Mouse (Mus musculus): ENCODE results near the gene Cpeb3. TPM values are rescaled to one million over a fixed set of nuclear protein-coding genes. Genes with fewer than 3 reads are reported as not detected.

Cpeb3 gene
- polyA plus RNA-seq, 1 experiment: 3.7 TPM

- Histone ChIP-seq H3K27me3 (ENCODE audit: control insufficient read depth, insufficient read depth, low read length, poor library complexity, severe bottlenecking) (peaks cover 5% of the 10 kb centered on the region), H3K27ac (ENCODE audit: insufficient read depth, low read length) (no peak overlapping the region)
These were observed 34.2 kb downstream of the Cpeb3 start for GRCm38 (mm10) chr19:37174116-37174715.

GRCm38 (mm10) chr19:37173331-37174115 lies 34.9 kb downstream of the Cpeb3 start:
- H3K9me3 ChIP-seq (replicated peaks; ENCODE audit: control insufficient read depth, insufficient read depth, low read length, poor library complexity, severe bottlenecking): no peaks in the 10 kb centered on the region
- peak overlapping the region; percentile 72 for H3K9ac ChIP-seq (ENCODE audit: low read depth, poor library complexity, severe bottlenecking)
- TF ChIP-seq CTCF (IDR thresholded peaks at IDR 0.05; ENCODE audit: low read depth, low read length) (no peak), POLR2A (IDR thresholded peaks at IDR 0.05; ENCODE audit: insufficient read depth, low read length) (no peak), EP300 (IDR thresholded peaks at IDR 0.05; ENCODE audit: insufficient read depth, low read depth, low read length) (no peak)
- no peaks in the 10 kb centered on the region for H3K36me3 ChIP-seq (ENCODE audit: control insufficient read depth, insufficient read depth, low read length, poor library complexity, severe bottlenecking)
- no peaks in the 10 kb centered on the region for H3K4me1 ChIP-seq (ENCODE audit: control insufficient read depth, insufficient read depth, low read length)
- H3K27ac ChIP-seq (ENCODE audit: insufficient read depth, low read length): no peak overlapping the region
- peak overlapping the region; percentile 87 for H3K4me3 ChIP-seq (ENCODE audit: low read depth, low read length)
- peaks cover 5% of the 10 kb centered on the region for H3K27me3 ChIP-seq (ENCODE audit: control insufficient read depth, insufficient read depth, low read length, poor library complexity, severe bottlenecking)

More at GRCm38 (mm10) chr19:37174116-37174715, 34.2 kb downstream of the Cpeb3 start:
- no peak for TF ChIP-seq POLR2A (IDR thresholded peaks at IDR 0.05; ENCODE audit: insufficient read depth, low read length)
- TF ChIP-seq CTCF (IDR thresholded peaks at IDR 0.05; ENCODE audit: low read depth, low read length): no peak
- Histone ChIP-seq H3K9ac (ENCODE audit: low read depth, poor library complexity, severe bottlenecking) (peak overlapping the region; percentile 72), H3K36me3 (ENCODE audit: control insufficient read depth, insufficient read depth, low read length, poor library complexity, severe bottlenecking) (no peaks in the 10 kb centered on the region), H3K4me1 (ENCODE audit: control insufficient read depth, insufficient read depth, low read length) (no peaks in the 10 kb centered on the region), H3K4me3 (ENCODE audit: low read depth, low read length) (peak overlapping the region; percentile 87), H3K9me3 (replicated peaks; ENCODE audit: control insufficient read depth, insufficient read depth, low read length, poor library complexity, severe bottlenecking) (no peaks in the 10 kb centered on the region)

- no peaks in the 10 kb centered on the region for H3K4me1 ChIP-seq (ENCODE audit: control insufficient read depth, insufficient read depth, low read length)
- TF ChIP-seq EP300 (IDR thresholded peaks at IDR 0.05; ENCODE audit: insufficient read depth, low read depth, low read length) (no peak), CTCF (IDR thresholded peaks at IDR 0.05; ENCODE audit: low read depth, low read length) (no peak), POLR2A (IDR thresholded peaks at IDR 0.05; ENCODE audit: insufficient read depth, low read length) (no peak)
- H3K9me3 ChIP-seq (replicated peaks; ENCODE audit: control insufficient read depth, insufficient read depth, low read length, poor library complexity, severe bottlenecking): no peaks in the 10 kb centered on the region
- no peaks in the 10 kb centered on the region for H3K36me3 ChIP-seq (ENCODE audit: control insufficient read depth, insufficient read depth, low read length, poor library complexity, severe bottlenecking)
- H3K27me3 ChIP-seq (ENCODE audit: control insufficient read depth, insufficient read depth, low read length, poor library complexity, severe bottlenecking): peaks cover 5% of the 10 kb centered on the region
- H3K9ac ChIP-seq (ENCODE audit: low read depth, poor library complexity, severe bottlenecking): no peak overlapping the region
- H3K4me3 ChIP-seq (ENCODE audit: low read depth, low read length): no peak overlapping the region
- H3K27ac ChIP-seq (ENCODE audit: insufficient read depth, low read length): no peak overlapping the region
These were observed 35.8 kb downstream of the Cpeb3 start for GRCm38 (mm10) chr19:37172566-37173130.

DNA sequence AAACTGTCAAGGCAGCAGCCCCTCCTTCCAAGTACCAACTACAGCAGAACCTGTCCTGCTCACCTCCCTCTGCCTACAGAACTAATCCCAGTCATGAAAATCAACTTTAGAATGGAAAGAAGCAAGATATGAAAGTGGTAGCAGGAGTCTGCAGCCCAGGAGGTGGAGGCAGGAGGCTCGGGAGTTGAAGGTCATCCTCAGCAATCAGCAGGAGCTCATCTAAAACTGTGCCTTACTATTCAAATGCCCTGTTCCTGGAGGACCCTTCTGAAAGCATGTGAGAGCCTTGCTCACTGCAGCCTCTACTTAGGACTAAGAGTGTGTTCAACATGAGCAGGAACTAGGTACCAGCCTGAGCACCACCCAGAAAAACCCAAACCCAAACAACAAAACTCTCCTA lies 36.3 kb downstream of the Cpeb3 start:
- no peaks in the 10 kb centered on the region for H3K9me3 ChIP-seq (replicated peaks; ENCODE audit: control insufficient read depth, insufficient read depth, low read length, poor library complexity, severe bottlenecking)
- no peak overlapping the region for H3K9ac ChIP-seq (ENCODE audit: low read depth, poor library complexity, severe bottlenecking)
- peaks cover 5% of the 10 kb centered on the region for H3K27me3 ChIP-seq (ENCODE audit: control insufficient read depth, insufficient read depth, low read length, poor library complexity, severe bottlenecking)
- TF ChIP-seq POLR2A (IDR thresholded peaks at IDR 0.05; ENCODE audit: insufficient read depth, low read length) (no peak), CTCF (IDR thresholded peaks at IDR 0.05; ENCODE audit: low read depth, low read length) (no peak), EP300 (IDR thresholded peaks at IDR 0.05; ENCODE audit: insufficient read depth, low read depth, low read length) (no peak)
- no peaks in the 10 kb centered on the region for H3K4me1 ChIP-seq (ENCODE audit: control insufficient read depth, insufficient read depth, low read length)
- H3K4me3 ChIP-seq (ENCODE audit: low read depth, low read length): no peak overlapping the region
- no peak overlapping the region for H3K27ac ChIP-seq (ENCODE audit: insufficient read depth, low read length)
- no peaks in the 10 kb centered on the region for H3K36me3 ChIP-seq (ENCODE audit: control insufficient read depth, insufficient read depth, low read length, poor library complexity, severe bottlenecking)

DNA sequence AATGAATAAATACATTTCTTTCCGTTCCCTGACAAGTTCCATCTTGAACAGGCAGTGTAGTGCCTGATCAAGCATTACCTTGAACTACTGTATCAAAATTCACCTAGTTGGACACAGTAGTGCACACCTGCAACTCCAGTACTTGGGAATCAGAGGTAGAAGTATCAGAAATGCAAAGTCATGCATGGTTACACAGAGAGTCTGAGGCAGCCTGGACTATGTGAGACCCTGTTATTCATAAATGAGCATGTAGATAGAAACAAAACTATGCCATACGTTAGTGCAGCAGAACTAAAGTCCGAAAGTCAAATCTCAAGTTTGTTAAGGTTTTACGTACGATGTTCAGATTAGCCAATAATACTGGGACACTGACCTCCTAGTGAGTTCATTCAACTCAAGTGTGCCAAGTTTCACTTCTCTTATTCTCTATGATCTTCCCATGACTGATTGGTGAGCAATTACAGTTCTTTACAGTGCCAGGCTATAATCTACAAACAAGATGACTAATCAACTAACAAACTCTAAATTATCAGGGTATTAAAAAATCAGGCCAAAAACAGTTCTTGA lies 51.5 kb downstream of the Cpeb3 start:
- Histone ChIP-seq H3K4me3 (ENCODE audit: low read depth, low read length) (no peak overlapping the region), H3K27me3 (ENCODE audit: control insufficient read depth, insufficient read depth, low read length, poor library complexity, severe bottlenecking) (no peaks in the 10 kb centered on the region), H3K27ac (ENCODE audit: insufficient read depth, low read length) (no peak overlapping the region), H3K4me1 (ENCODE audit: control insufficient read depth, insufficient read depth, low read length) (no peaks in the 10 kb centered on the region), H3K9me3 (replicated peaks; ENCODE audit: control insufficient read depth, insufficient read depth, low read length, poor library complexity, severe bottlenecking) (no peaks in the 10 kb centered on the region), H3K36me3 (ENCODE audit: control insufficient read depth, insufficient read depth, low read length, poor library complexity, severe bottlenecking) (no peaks in the 10 kb centered on the region), H3K9ac (ENCODE audit: low read depth, poor library complexity, severe bottlenecking) (no peak overlapping the region)
- TF ChIP-seq POLR2A (IDR thresholded peaks at IDR 0.05; ENCODE audit: insufficient read depth, low read length) (no peak), CTCF (IDR thresholded peaks at IDR 0.05; ENCODE audit: low read depth, low read length) (no peak)

DNA sequence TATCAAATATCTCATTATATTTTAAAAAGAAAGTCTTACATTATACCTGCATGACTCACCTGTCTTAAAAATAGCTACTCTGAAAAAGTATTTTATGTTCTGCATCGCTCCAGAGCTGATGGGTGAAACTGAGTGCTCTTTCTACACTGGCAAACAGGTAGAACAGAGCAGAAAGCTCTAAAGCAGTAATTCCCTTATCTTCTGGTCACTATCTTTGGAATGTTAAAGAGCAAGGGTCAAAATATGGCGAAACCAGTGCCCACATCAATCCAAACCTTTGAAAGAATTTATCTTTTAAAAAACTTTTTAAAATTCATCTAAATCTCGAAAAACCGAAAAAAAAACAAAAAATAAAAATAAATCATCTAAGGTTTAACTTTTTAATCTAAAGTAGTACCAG lies 52.4 kb downstream of the Cpeb3 start:
- no peaks in the 10 kb centered on the region for H3K36me3 ChIP-seq (ENCODE audit: control insufficient read depth, insufficient read depth, low read length, poor library complexity, severe bottlenecking)
- H3K9me3 ChIP-seq (replicated peaks; ENCODE audit: control insufficient read depth, insufficient read depth, low read length, poor library complexity, severe bottlenecking): no peaks in the 10 kb centered on the region
- H3K4me1 ChIP-seq (ENCODE audit: control insufficient read depth, insufficient read depth, low read length): no peaks in the 10 kb centered on the region
- TF ChIP-seq EP300 (IDR thresholded peaks at IDR 0.05; ENCODE audit: insufficient read depth, low read depth, low read length): no peak
- no peak for TF ChIP-seq CTCF (IDR thresholded peaks at IDR 0.05; ENCODE audit: low read depth, low read length)
- no peak for TF ChIP-seq POLR2A (IDR thresholded peaks at IDR 0.05; ENCODE audit: insufficient read depth, low read length)
- no peak overlapping the region for H3K4me3 ChIP-seq (ENCODE audit: low read depth, low read length)
- no peak overlapping the region for H3K27ac ChIP-seq (ENCODE audit: insufficient read depth, low read length)
- H3K27me3 ChIP-seq (ENCODE audit: control insufficient read depth, insufficient read depth, low read length, poor library complexity, severe bottlenecking): no peaks in the 10 kb centered on the region
- H3K9ac ChIP-seq (ENCODE audit: low read depth, poor library complexity, severe bottlenecking): no peak overlapping the region
